Comparison of ENCODE assay signal across 1 mouse cellular context in the genomic region with DNA sequence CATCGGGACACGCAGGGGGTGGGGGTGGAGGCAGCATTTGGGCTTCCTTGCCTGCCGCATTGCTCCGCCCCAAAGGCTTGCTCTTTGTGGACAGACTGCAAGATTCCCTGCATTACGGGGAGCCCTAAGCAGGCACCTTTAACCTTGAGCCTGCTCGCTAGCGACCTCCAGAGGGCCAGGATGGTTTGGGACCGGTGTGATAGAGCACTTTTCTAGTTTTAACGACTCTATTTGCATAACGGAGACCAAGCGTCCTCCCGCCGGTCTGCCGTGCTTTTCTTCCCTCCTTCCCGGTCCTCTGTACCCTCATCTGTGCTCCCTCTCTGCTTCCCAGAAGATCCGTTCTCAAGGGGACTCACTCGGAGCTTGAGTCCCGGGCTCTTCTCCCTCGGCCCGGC.
TF ChIP-seq lines count a peak whose summit lies in the region.

TSS of gene St6gal1 (plus strand) at position 70 of the 398 bp plus-strand sequence.

TF ChIP-seq in C2C12, 6 proteins besides CTCF, POLR2A, EP300 and RAD21 (continued from another document):
- TF ChIP-seq MYOG (IDR thresholded peaks at IDR 0.05; ENCODE audit: control insufficient read depth, extremely low read depth, insufficient read length) (no peak), MYOD1 (IDR thresholded peaks at IDR 0.05; ENCODE audit: control insufficient read depth, insufficient read length, low read depth) (no peak)
